Mouse (Mus musculus): ENCODE results near the gene Comt. TPM values are rescaled to one million over a fixed set of nuclear protein-coding genes. Genes with fewer than 3 reads are reported as not detected.

Comt gene
- total and polyA plus RNA-seq, 3 experiments: 36.7 to 51.1 (median 47.5) TPM

- Histone ChIP-seq H3K9me3 (replicated peaks) (no peaks in the 10 kb centered on the region), H3K4me3 (ENCODE audit: low read depth, low read length) (no peak overlapping the region), H3K4me1 (ENCODE audit: insufficient read depth, low read depth, low read length) (peaks cover 68% of the 10 kb centered on the region), H3K36me3 (replicated peaks) (no peaks in the 10 kb centered on the region), H3K27me3 (ENCODE audit: insufficient read depth, low read length) (no peaks in the 10 kb centered on the region)
- ATAC-seq (ENCODE audit: extremely low read depth, insufficient number of reproducible peaks, low FRiP score, poor library complexity, severe bottlenecking) (no peak), DNase-seq (ENCODE audit: low spot score) (no peak)
- TF ChIP-seq CTCF (IDR thresholded peaks at IDR 0.05; ENCODE audit: low read depth, low read length): no peak
- TF ChIP-seq POLR2AphosphoS5 (IDR thresholded peaks at IDR 0.05; ENCODE audit: insufficient replicate concordance, low read depth, low read length): no peak
- TF ChIP-seq GATA1 (IDR thresholded peaks at IDR 0.05; ENCODE audit: borderline replicate concordance, low read length): no peak
- no peak for TF ChIP-seq TAL1 (conservative IDR thresholded peaks at IDR 0.05; ENCODE audit: low read depth, low read length)
- TF ChIP-seq GATA2 (IDR thresholded peaks at IDR 0.05; ENCODE audit: borderline replicate concordance, low read depth, low read length): no peak
These were observed 48.2 kb downstream of the Comt start for GRCm38 (mm10) chr16:18378489-18378888.

GRCm38 (mm10) chr16:18377203-18377602, 49.4 kb downstream of the Comt start:
- Histone ChIP-seq H3K4me3 (ENCODE audit: low read depth, low read length) (peak overlapping the region; percentile 17; the same call in 1 of the 2 replicates), H3K4me1 (ENCODE audit: insufficient read depth, low read depth, low read length) (peaks cover 65% of the 10 kb centered on the region), H3K36me3 (replicated peaks) (no peaks in the 10 kb centered on the region), H3K27me3 (ENCODE audit: insufficient read depth, low read length) (no peaks in the 10 kb centered on the region), H3K9me3 (replicated peaks) (no peaks in the 10 kb centered on the region)
- DNase-seq (ENCODE audit: low spot score): peak; percentile 68
- TF ChIP-seq CTCF (IDR thresholded peaks at IDR 0.05; ENCODE audit: low read depth, low read length) (no peak), GATA1 (IDR thresholded peaks at IDR 0.05; ENCODE audit: borderline replicate concordance, low read length) (no peak), TAL1 (conservative IDR thresholded peaks at IDR 0.05; ENCODE audit: low read depth, low read length) (no peak), POLR2AphosphoS5 (IDR thresholded peaks at IDR 0.05; ENCODE audit: insufficient replicate concordance, low read depth, low read length) (no peak), GATA2 (IDR thresholded peaks at IDR 0.05; ENCODE audit: borderline replicate concordance, low read depth, low read length) (no peak)
- ATAC-seq (ENCODE audit: extremely low read depth, insufficient number of reproducible peaks, low FRiP score, poor library complexity, severe bottlenecking): peak; percentile 64

DNA sequence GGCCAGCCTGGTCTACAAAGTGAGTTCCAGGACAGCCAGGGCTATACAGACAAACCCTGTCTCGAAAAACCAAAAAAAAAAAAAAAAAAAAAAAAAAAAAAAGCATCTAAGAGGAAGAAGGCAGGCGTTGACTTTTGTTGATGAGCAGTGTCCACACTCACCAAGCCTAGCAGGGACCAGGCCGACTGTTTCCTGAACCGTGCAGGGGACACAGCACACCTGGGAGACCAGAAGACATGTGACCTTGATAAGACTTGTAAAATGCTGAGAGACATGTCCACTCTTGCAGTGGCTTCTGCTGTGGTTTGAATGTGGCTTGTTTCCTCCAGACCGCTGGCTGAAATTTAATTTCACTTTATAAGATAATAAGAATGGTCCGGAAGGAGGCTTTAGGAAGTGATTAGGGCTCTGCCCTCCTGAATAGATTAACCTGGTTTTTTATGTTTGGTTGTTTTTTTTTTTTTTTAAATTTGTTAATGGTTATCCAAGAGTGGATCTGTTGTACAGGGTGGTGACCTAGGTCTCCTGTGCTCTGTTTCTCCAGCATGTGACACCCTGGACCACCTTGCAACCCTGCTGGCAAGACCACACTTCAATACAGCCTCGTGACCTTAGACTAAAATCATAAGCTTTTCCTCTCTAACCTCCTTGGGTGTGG, 50.2 kb downstream of the Comt start:
- no peaks in the 10 kb centered on the region for H3K9me3 ChIP-seq (replicated peaks)
- no peak overlapping the region; the same call in 1 of the 2 replicates for H3K4me3 ChIP-seq (ENCODE audit: low read depth, low read length)
- ATAC-seq (ENCODE audit: extremely low read depth, insufficient number of reproducible peaks, low FRiP score, poor library complexity, severe bottlenecking): peak; percentile 54; the same call in 1 of the 2 replicates
- H3K27me3 ChIP-seq (ENCODE audit: insufficient read depth, low read length): no peaks in the 10 kb centered on the region
- peaks cover 67% of the 10 kb centered on the region for H3K4me1 ChIP-seq (ENCODE audit: insufficient read depth, low read depth, low read length)
- TF ChIP-seq CTCF (IDR thresholded peaks at IDR 0.05; ENCODE audit: low read depth, low read length) (no peak), TAL1 (conservative IDR thresholded peaks at IDR 0.05; ENCODE audit: low read depth, low read length) (no peak), GATA1 (IDR thresholded peaks at IDR 0.05; ENCODE audit: borderline replicate concordance, low read length) (no peak), POLR2AphosphoS5 (IDR thresholded peaks at IDR 0.05; ENCODE audit: insufficient replicate concordance, low read depth, low read length) (no peak), GATA2 (IDR thresholded peaks at IDR 0.05; ENCODE audit: borderline replicate concordance, low read depth, low read length) (no peak)
- no peak for DNase-seq (ENCODE audit: low spot score)
- H3K36me3 ChIP-seq (replicated peaks): no peaks in the 10 kb centered on the region

DNA sequence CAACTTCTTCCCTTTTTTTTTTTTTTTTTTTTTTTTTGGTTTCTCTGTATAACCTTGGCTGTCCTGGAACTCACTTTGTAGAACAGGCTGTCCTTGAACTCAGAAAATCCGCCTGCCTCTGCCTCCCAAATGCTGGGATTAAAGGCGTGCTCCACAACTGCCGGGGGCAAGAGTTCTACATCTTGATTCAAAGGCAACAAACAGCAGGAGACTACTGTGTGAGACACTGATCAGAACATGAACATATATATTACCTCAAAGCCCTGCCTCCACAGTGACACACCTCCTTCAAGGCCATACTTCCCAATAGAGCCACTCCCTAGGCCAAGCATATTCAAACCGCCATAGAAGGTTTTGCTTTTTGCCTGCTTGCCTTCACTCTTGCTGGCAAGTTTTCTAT, 53.0 kb downstream of the Comt start:
- no peak overlapping the region for H3K4me3 ChIP-seq (ENCODE audit: low read depth, low read length)
- peaks cover 76% of the 10 kb centered on the region for H3K4me1 ChIP-seq (ENCODE audit: insufficient read depth, low read depth, low read length)
- no peaks in the 10 kb centered on the region for H3K27me3 ChIP-seq (ENCODE audit: insufficient read depth, low read length)
- DNase-seq (ENCODE audit: low spot score): no peak
- no peak for ATAC-seq (ENCODE audit: extremely low read depth, insufficient number of reproducible peaks, low FRiP score, poor library complexity, severe bottlenecking)
- TF ChIP-seq GATA1 (IDR thresholded peaks at IDR 0.05; ENCODE audit: borderline replicate concordance, low read length): no peak
- TF ChIP-seq GATA2 (IDR thresholded peaks at IDR 0.05; ENCODE audit: borderline replicate concordance, low read depth, low read length): no peak
- TF ChIP-seq CTCF (IDR thresholded peaks at IDR 0.05; ENCODE audit: low read depth, low read length): no peak
- TF ChIP-seq POLR2AphosphoS5 (IDR thresholded peaks at IDR 0.05; ENCODE audit: insufficient replicate concordance, low read depth, low read length): no peak
- TF ChIP-seq TAL1 (conservative IDR thresholded peaks at IDR 0.05; ENCODE audit: low read depth, low read length): no peak
- no peaks in the 10 kb centered on the region for H3K36me3 ChIP-seq (replicated peaks)
- no peaks in the 10 kb centered on the region for H3K9me3 ChIP-seq (replicated peaks)

DNA sequence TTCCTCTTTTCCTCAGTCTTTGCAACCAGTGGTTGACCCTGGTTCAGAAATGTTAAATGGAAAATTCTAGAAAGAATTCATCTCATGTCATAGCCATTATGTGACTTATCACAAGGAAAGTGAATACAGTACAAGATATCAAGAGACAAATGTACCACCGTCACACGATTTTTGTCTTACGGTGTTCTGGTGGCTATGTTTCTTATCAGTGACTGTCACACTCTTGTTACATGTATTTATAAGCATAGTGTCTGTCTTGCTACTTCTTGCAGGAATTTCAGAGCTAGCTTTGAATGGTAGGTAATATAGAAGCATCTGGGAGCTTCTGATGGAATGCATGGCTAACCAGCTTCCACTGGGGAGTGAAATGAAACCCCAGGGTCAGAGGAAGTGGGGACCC, 56.5 kb downstream of the Comt start:
- DNase-seq (ENCODE audit: low spot score) (peak; percentile 38), ATAC-seq (ENCODE audit: extremely low read depth, insufficient number of reproducible peaks, low FRiP score, poor library complexity, severe bottlenecking) (peak; percentile 67)
- TF ChIP-seq TAL1 (conservative IDR thresholded peaks at IDR 0.05; ENCODE audit: low read depth, low read length) (peak; percentile 55), GATA2 (IDR thresholded peaks at IDR 0.05; ENCODE audit: borderline replicate concordance, low read depth, low read length) (no peak)
- Histone ChIP-seq H3K27me3 (ENCODE audit: insufficient read depth, low read length) (no peaks in the 10 kb centered on the region), H3K4me1 (ENCODE audit: insufficient read depth, low read depth, low read length) (peaks cover 56% of the 10 kb centered on the region), H3K9me3 (replicated peaks) (0 out of 2 replicates have a peak, but pooled peaks cover 2% of the 10 kb centered on the region), H3K4me3 (ENCODE audit: low read depth, low read length) (peak overlapping the region; percentile 6; the same call in 1 of the 2 replicates), H3K36me3 (replicated peaks) (no peaks in the 10 kb centered on the region)

GRCm38 (mm10) chr16:18366849-18367248, 59.8 kb downstream of the Comt start:
- TF ChIP-seq POLR2AphosphoS5 (IDR thresholded peaks at IDR 0.05; ENCODE audit: insufficient replicate concordance, low read depth, low read length) (no peak), GATA2 (IDR thresholded peaks at IDR 0.05; ENCODE audit: borderline replicate concordance, low read depth, low read length) (no peak), TAL1 (conservative IDR thresholded peaks at IDR 0.05; ENCODE audit: low read depth, low read length) (no peak), GATA1 (IDR thresholded peaks at IDR 0.05; ENCODE audit: borderline replicate concordance, low read length) (no peak), CTCF (IDR thresholded peaks at IDR 0.05; ENCODE audit: low read depth, low read length) (no peak)
- Histone ChIP-seq H3K4me3 (ENCODE audit: low read depth, low read length) (no peak overlapping the region), H3K36me3 (replicated peaks) (no peaks in the 10 kb centered on the region), H3K9me3 (replicated peaks) (peaks cover 6% of the 10 kb centered on the region), H3K4me1 (ENCODE audit: insufficient read depth, low read depth, low read length) (peaks cover 46% of the 10 kb centered on the region), H3K27me3 (ENCODE audit: insufficient read depth, low read length) (no peaks in the 10 kb centered on the region)
- DNase-seq (ENCODE audit: low spot score) (no peak), ATAC-seq (ENCODE audit: extremely low read depth, insufficient number of reproducible peaks, low FRiP score, poor library complexity, severe bottlenecking) (no peak)
